Mouse (Mus musculus) thymus, adult 2 months (tissue): Measurements from ENCODE around the gene Hps4. TPM values are rescaled to one million over a fixed set of nuclear protein-coding genes. Genes with fewer than 3 reads are reported as not detected.

Source experiments
- DNase-seq: peaks from one replicate; pipeline ENCODE4 v3.0.0; 2021
- H3K27ac ChIP-seq: fragments of 200-500 bp; 2 replicates; pipeline ENCODE4 v1.5.1; 2012; ENCODE audit warnings: low read length, control low read depth; ENCODE audit not compliant: control insufficient read depth, insufficient read depth
- H3K27me3 ChIP-seq: fragments of 200-500 bp; 2 replicates; pipeline ENCODE4 v1.6.1; 2012; ENCODE audit warnings: mild to moderate bottlenecking, low read length, moderate library complexity, mixed read lengths; ENCODE audit not compliant: control insufficient read depth, insufficient read depth
- H3K36me3 ChIP-seq: fragments of 200-500 bp; 2 replicates; pipeline ENCODE4 v1.6.1; 2012; ENCODE audit warnings: mild to moderate bottlenecking, low read length, moderate library complexity; ENCODE audit not compliant: control insufficient read depth, insufficient read depth
- H3K4me1 ChIP-seq: fragments of 200-500 bp; replicated peaks from 2 replicates; pipeline ENCODE4 v1.6.1; 2012; ENCODE audit warnings: low read length; ENCODE audit not compliant: control insufficient read depth, insufficient read depth
- H3K4me3 ChIP-seq: fragments of 200-500 bp; 2 replicates; pipeline ENCODE4 v1.5.1; 2012; ENCODE audit warnings: mild to moderate bottlenecking, low read length, control low read depth, moderate library complexity; ENCODE audit not compliant: control insufficient read depth, insufficient read depth
- CTCF ChIP-seq: fragments of 200-500 bp; IDR thresholded peaks from 2 replicates; pipeline ENCODE4 v1.5.1; 2012; ENCODE audit warnings: mild to moderate bottlenecking, control low read depth, low read length, moderate library complexity, borderline replicate concordance; ENCODE audit not compliant: control insufficient read depth, poor library complexity, insufficient read depth; ENCODE audit errors: extremely low read depth
- POLR2A ChIP-seq: fragments of 200-500 bp; IDR thresholded peaks from 2 replicates; pipeline ENCODE4 v1.6.1; 2012; ENCODE audit warnings: mild to moderate bottlenecking, low read length, control low read depth, moderate library complexity; ENCODE audit not compliant: control insufficient read depth, poor library complexity, insufficient read depth; ENCODE audit errors: extremely low read depth
- WGBS: fragments of 180-500 bp; shearing (Covaris S2); methylation state at CpG from one replicate; pipeline ENCODE4 v1.1.7; 2018; 5-methylcytosine and 5-hydroxymethylcytosine counted together
- polyA plus RNA-seq: library from polyadenylated mRNA; depleted of rRNA; stranded (reverse); fragments of >200 nt; gene quantifications from 2 replicates; pipeline ENCODE4 v1.2.3, GENCODE M21; 2012

The Hps4 gene
- polyA plus RNA-seq, 1 experiment: 52.8 TPM

DNA sequence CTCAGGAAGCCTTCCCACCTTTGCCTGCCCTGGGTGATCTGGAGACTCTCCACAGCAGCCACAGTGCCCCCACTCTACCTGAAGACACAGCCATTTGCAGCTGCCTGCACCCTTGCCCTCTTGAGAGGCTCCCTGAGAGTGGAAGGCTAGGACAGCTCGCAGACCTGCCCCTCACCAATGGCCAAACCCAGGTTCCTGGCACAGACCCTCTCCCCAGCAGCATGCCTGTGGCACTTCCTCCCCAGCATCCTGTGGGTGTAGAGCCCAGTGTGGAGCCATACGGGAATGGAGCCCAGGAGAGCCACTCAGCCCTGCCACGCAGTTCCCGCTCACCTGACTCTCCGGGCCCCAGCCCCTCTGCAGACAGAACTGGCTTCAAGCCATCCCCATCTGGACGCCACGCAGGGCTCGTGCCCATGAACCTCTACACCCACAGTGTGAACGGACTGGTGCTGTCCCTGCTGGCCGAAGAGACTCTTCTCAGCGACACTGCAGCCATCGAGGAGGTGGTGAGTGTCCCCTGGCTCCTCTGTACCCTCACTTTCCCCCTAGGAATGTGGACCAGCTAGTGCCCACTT lies 27.4 kb downstream of the Hps4 start:
- H3K27me3 ChIP-seq: no peaks in the 10 kb centered on the region
- H3K4me3 ChIP-seq: no peak overlapping the region
- peaks cover 24% of the 10 kb centered on the region for H3K4me1 ChIP-seq
- H3K36me3 ChIP-seq: no peaks in the 10 kb centered on the region
- no peak for TF ChIP-seq CTCF
- TF ChIP-seq POLR2A: no peak
- no peak overlapping the region for H3K27ac ChIP-seq
- no peak for DNase-seq
- WGBS: 98% methylated on average over 12 of the region's 12 CpGs

GRCm38 (mm10) chr5:112371933-112372332 lies 29.1 kb downstream of the Hps4 start:
- 92% methylated on average over 7 of the region's 7 CpGs for WGBS
- Histone ChIP-seq H3K27ac (no peak overlapping the region), H3K27me3 (no peaks in the 10 kb centered on the region), H3K4me1 (peaks cover 32% of the 10 kb centered on the region), H3K4me3 (no peak overlapping the region), H3K36me3 (no peaks in the 10 kb centered on the region)
- DNase-seq: no peak
- no peak for TF ChIP-seq CTCF
- TF ChIP-seq POLR2A: no peak

DNA sequence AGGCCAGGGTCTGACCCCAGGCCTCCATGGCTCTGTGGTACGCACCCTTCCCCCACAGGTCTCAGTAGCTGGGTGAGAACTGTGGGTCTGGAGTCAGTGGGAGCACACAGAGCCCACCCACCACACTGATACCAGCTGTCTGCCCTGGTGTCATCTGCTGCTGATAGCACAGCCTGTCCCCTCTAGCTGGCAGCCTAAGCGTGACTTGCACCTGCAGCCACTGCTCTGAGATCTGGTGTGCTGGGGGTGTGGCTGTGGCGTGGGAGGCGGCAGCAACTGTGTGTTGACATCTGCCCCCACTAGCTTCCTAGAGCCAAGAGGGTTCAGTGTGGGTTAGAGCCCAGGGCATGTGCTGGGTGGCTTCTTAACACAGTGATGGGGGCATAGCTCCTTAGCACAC lies 33.2 kb downstream of the Hps4 start:
- Histone ChIP-seq H3K27me3 (no peaks in the 10 kb centered on the region), H3K4me3 (no peak overlapping the region), H3K27ac (no peak overlapping the region), H3K36me3 (no peaks in the 10 kb centered on the region), H3K4me1 (peaks cover 9% of the 10 kb centered on the region; the same call in 1 of the 2 replicates)
- 30% methylated on average over 4 of the region's 4 CpGs for WGBS
- TF ChIP-seq POLR2A: 0 out of 2 replicates have a peak, but pooled peaks have one; percentile 18
- TF ChIP-seq CTCF: no peak
- no peak for DNase-seq

DNA sequence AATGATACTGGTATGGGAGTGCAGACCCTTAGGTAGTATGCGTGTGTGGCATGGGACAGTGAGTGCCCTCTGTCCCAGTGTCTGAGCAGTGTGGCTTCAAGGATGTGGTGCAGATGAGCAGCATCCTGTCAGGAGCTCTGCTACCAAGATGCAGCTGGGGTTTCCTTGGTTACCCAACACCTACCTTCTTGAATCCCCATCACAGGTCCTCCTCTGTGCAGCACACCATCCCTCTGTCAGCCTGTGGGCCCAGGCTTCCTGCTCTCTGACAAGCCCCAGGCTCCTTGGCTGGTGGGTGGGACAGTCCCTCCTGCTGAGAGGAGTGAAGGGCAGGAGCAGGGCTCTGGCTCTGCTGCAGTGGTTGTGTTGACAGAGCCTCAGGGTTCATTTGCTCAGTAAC lies 34.5 kb downstream of the Hps4 start:
- H3K4me1 ChIP-seq: peaks cover 9% of the 10 kb centered on the region; the same call in 1 of the 2 replicates
- TF ChIP-seq CTCF: no peak
- TF ChIP-seq POLR2A: no peak
- WGBS: 100% methylated on average over 1 of the region's 1 CpGs

GRCm38 (mm10) chr5:112378716-112379115 lies 35.8 kb downstream of the Hps4 start:
- DNase-seq: no peak
- TF ChIP-seq CTCF (no peak), POLR2A (no peak)
- Histone ChIP-seq H3K27me3 (no peaks in the 10 kb centered on the region), H3K4me3 (no peak overlapping the region), H3K27ac (no peak overlapping the region), H3K4me1 (peaks cover 9% of the 10 kb centered on the region; the same call in 1 of the 2 replicates), H3K36me3 (no peaks in the 10 kb centered on the region)
- WGBS: 96% methylated on average over 6 of the region's 6 CpGs

More for the DNA sequence above, 34.5 kb downstream of the Hps4 start:
- H3K4me3 ChIP-seq: no peak overlapping the region
- no peaks in the 10 kb centered on the region for H3K27me3 ChIP-seq
- no peak overlapping the region for H3K27ac ChIP-seq
- no peaks in the 10 kb centered on the region for H3K36me3 ChIP-seq
- no peak for DNase-seq

GRCm38 (mm10) chr5:112381154-112381553 lies 38.3 kb downstream of the Hps4 start:
- Histone ChIP-seq H3K27me3 (no peaks in the 10 kb centered on the region), H3K27ac (no peak overlapping the region), H3K4me3 (no peak overlapping the region), H3K4me1 (0 out of 2 replicates have a peak, but pooled peaks cover 3% of the 10 kb centered on the region), H3K36me3 (no peaks in the 10 kb centered on the region)
- TF ChIP-seq CTCF: no peak
- TF ChIP-seq POLR2A: no peak
- DNase-seq: no peak
- WGBS: 92% methylated on average over 11 of the region's 11 CpGs
